Mouse (Mus musculus) stomach, adult 2 months (tissue): ENCODE measurements around the gene Usp13. TPM values are rescaled to one million over a fixed set of nuclear protein-coding genes. Genes with fewer than 3 reads are reported as not detected.

Experiments used
- polyA plus RNA-seq: library from polyadenylated mRNA; depleted of rRNA; stranded (reverse); fragments of >200 nt; gene quantifications from 2 replicates; pipeline ENCODE4 v1.2.3, GENCODE M21; 2012; rRNA removed

Usp13 gene
- polyA plus RNA-seq, result 0.88 and 2.0 TPM in 2 replicates

GRCm38 (mm10) chr3:32817357-32818326, at the start of gene Usp13:
TSS of gene Usp13 (plus strand) at chr3:32817546.

Other genes with a start within 250 kb of the Usp13 start
- 3.9 and 4.1 TPM in 2 replicates for gene Gnb4, start 201.0 kb upstream of the Usp13 start, polyA plus RNA-seq
- gene Actl6a, start 111.2 kb upstream of the Usp13 start, polyA plus RNA-seq, result 3.4 and 3.8 TPM in 2 replicates
- gene Ndufb5, start 80.6 kb upstream of the Usp13 start, polyA plus RNA-seq, result 177 and 230 TPM in 2 replicates
- gene Mrpl47, start 79.9 kb upstream of the Usp13 start, polyA plus RNA-seq, result 0.18 and 0.43 TPM in 2 replicates